Comparison of ENCODE assay signal across 28 mouse cellular contexts in genomic region chr10:17659575-17659974, GRCm38 (mm10).
"Had no signal": no experiment of that assay in that cellular context is flagged by ENCODE, and none has a peak within 500 bp of the region (broad histone marks: within the 10 kb centered on the region; RNA-seq: fewer than 3 reads in every experiment).

No protein-coding gene starts in this region.

- H3K4me1 ChIP-seq: midbrain, embryonic 15.5 days; neural tube, embryonic 12.5 days had no signal

- H3K4me3 ChIP-seq: left cerebral cortex, adult 2 months; limb, embryonic 10.5 days; limb, embryonic 12.5 days; limb, embryonic 13.5 days; limb, embryonic 15.5 days; liver, embryonic 13.5 days; lung, embryonic 15.5 days; megakaryocyte, embryonic 14.5 days; midbrain, embryonic 10.5 days; midbrain, embryonic 12.5 days; midbrain, embryonic 13.5 days; midbrain, embryonic 15.5 days; myocyte; neural tube, embryonic 12.5 days had no signal

- H3K9me3 ChIP-seq: limb, embryonic 10.5 days; limb, embryonic 12.5 days; limb, embryonic 13.5 days; limb, embryonic 15.5 days; liver, embryonic 13.5 days; lung, embryonic 15.5 days; megakaryocyte, embryonic 14.5 days; midbrain, embryonic 10.5 days; midbrain, embryonic 12.5 days; midbrain, embryonic 13.5 days; midbrain, embryonic 15.5 days; neural tube, embryonic 12.5 days had no signal

- H3K27ac ChIP-seq: left cerebral cortex, adult 2 months; limb, embryonic 10.5 days; limb, embryonic 12.5 days; limb, embryonic 13.5 days; limb, embryonic 15.5 days; liver, embryonic 13.5 days; liver, embryonic 14.5 days; lung, embryonic 15.5 days; midbrain, embryonic 10.5 days; midbrain, embryonic 12.5 days; midbrain, embryonic 13.5 days; midbrain, embryonic 15.5 days; neural tube, embryonic 12.5 days had no signal

- H3K9ac ChIP-seq: limb, embryonic 12.5 days; limb, embryonic 13.5 days; limb, embryonic 15.5 days; liver, embryonic 13.5 days; liver, embryonic 14.5 days; lung, embryonic 14.5 days; lung, embryonic 15.5 days; midbrain, embryonic 12.5 days; midbrain, embryonic 13.5 days; midbrain, embryonic 15.5 days; neural tube, embryonic 12.5 days had no signal

- H3K36me3 ChIP-seq: limb, embryonic 10.5 days; limb, embryonic 12.5 days; limb, embryonic 13.5 days; limb, embryonic 15.5 days; liver, embryonic 13.5 days; lung, embryonic 15.5 days; midbrain, embryonic 10.5 days; midbrain, embryonic 12.5 days; midbrain, embryonic 13.5 days; midbrain, embryonic 15.5 days; neural tube, embryonic 12.5 days had no signal

- H3K27me3 ChIP-seq: limb, embryonic 12.5 days; limb, embryonic 13.5 days; limb, embryonic 15.5 days; liver, embryonic 13.5 days; lung, embryonic 15.5 days; megakaryocyte, embryonic 14.5 days; midbrain, embryonic 12.5 days; midbrain, embryonic 13.5 days; midbrain, embryonic 15.5 days; neural tube, embryonic 12.5 days had no signal

- ATAC-seq: lung, postnatal 0 days; midbrain, embryonic 13.5 days; midbrain, embryonic 15.5 days; midbrain, embryonic 16.5 days had no signal

- H3K4me2 ChIP-seq: limb, embryonic 12.5 days; limb, embryonic 13.5 days; limb, embryonic 15.5 days; liver, embryonic 13.5 days; lung, embryonic 14.5 days; lung, embryonic 15.5 days; midbrain, embryonic 11.5 days; midbrain, embryonic 12.5 days; midbrain, embryonic 13.5 days; midbrain, embryonic 15.5 days; neural tube, embryonic 12.5 days had no signal

- DNase-seq: layer of hippocampus, postnatal 36 days; left cerebral cortex, postnatal 4 days; liver, embryonic 13.5 days; lung, adult 18-20 months; lung, adult 2 months; lung, embryonic 14.5 days; lung, postnatal 10 days; lung, postnatal 14 days; lung, postnatal 36 days; lung, postnatal 4 days; midbrain, embryonic 14.5 days had no signal
